Mouse (Mus musculus) ES-Bruce4 (cell line): Measurements from ENCODE around the gene Ube4b. TPM values are rescaled to one million over a fixed set of nuclear protein-coding genes. Genes with fewer than 3 reads are reported as not detected.

Experiments
- H3K27ac ChIP-seq: 2 replicates; pipeline ENCODE4 v1.5.1; 2012; ENCODE audit warnings: low read length, inconsistent platforms; ENCODE audit not compliant: insufficient read depth
- H3K27me3 ChIP-seq: 2 replicates; pipeline ENCODE4 v1.6.1; 2012; ENCODE audit warnings: mild to moderate bottlenecking, low read length, inconsistent platforms; ENCODE audit not compliant: control insufficient read depth, poor library complexity, insufficient read depth, severe bottlenecking
- H3K36me3 ChIP-seq: 2 replicates; pipeline ENCODE4 v1.6.1; 2012; ENCODE audit warnings: inconsistent platforms, mild to moderate bottlenecking, low read length, moderate library complexity; ENCODE audit not compliant: control insufficient read depth, poor library complexity, insufficient read depth, severe bottlenecking
- H3K4me1 ChIP-seq: one replicate; pipeline ENCODE4 v1.8.1; 2011; ENCODE audit warnings: low read length; ENCODE audit not compliant: control insufficient read depth, insufficient read depth
- H3K4me3 ChIP-seq: 2 replicates; pipeline ENCODE4 v1.5.1; 2011; ENCODE audit warnings: low read depth, mild to moderate bottlenecking, low read length
- H3K9ac ChIP-seq: 2 replicates; pipeline ENCODE4 v1.6.1; 2012; ENCODE audit warnings: low read depth, mild to moderate bottlenecking, inconsistent platforms; ENCODE audit not compliant: poor library complexity, severe bottlenecking
- H3K9me3 ChIP-seq: replicated peaks from 2 replicates; pipeline ENCODE4 v1.6.1; 2012; ENCODE audit warnings: mild to moderate bottlenecking, low read length, inconsistent platforms; ENCODE audit not compliant: control insufficient read depth, poor library complexity, insufficient read depth, severe bottlenecking
- CTCF ChIP-seq: IDR thresholded peaks from one replicate; pipeline ENCODE4 v1.8.1; 2011; ENCODE audit warnings: low read depth, low read length
- EP300 ChIP-seq: IDR thresholded peaks from 2 replicates; pipeline ENCODE4 v1.6.1; 2011; ENCODE audit warnings: low read depth, low read length; ENCODE audit not compliant: insufficient read depth
- POLR2A ChIP-seq: IDR thresholded peaks from one replicate; pipeline ENCODE4 v1.8.1; 2011; ENCODE audit warnings: low read length; ENCODE audit not compliant: insufficient read depth
- polyA plus RNA-seq: library from polyadenylated mRNA; stranded (reverse); fragments of >200 nt; gene quantifications from 2 replicates; pipeline ENCODE4 v1.2.4, GENCODE M21; 2011; ENCODE audit warnings: low read depth; ENCODE audit not compliant: missing spikeins, insufficient read depth, insufficient read length

Ube4b gene
- polyA plus RNA-seq, 1 experiment = 193 TPM

- peaks cover 16% of the 10 kb centered on the region for H3K4me1 ChIP-seq
- no peaks in the 10 kb centered on the region for H3K27me3 ChIP-seq
- no peaks in the 10 kb centered on the region for H3K9me3 ChIP-seq
- H3K36me3 ChIP-seq = no peaks in the 10 kb centered on the region
- H3K4me3 ChIP-seq = no peak overlapping the region
- TF ChIP-seq EP300 = no peak
- TF ChIP-seq POLR2A = no peak
- no peak for TF ChIP-seq CTCF
- no peak overlapping the region for H3K27ac ChIP-seq
- H3K9ac ChIP-seq = no peak overlapping the region
Measured at GRCm38 (mm10) chr4:149404640-149405465, 21.7 kb downstream of the Ube4b start.

- Histone ChIP-seq H3K4me3 (no peak overlapping the region), H3K9me3 (no peaks in the 10 kb centered on the region), H3K9ac (no peak overlapping the region), H3K36me3 (peaks cover 4% of the 10 kb centered on the region), H3K27me3 (no peaks in the 10 kb centered on the region), H3K4me1 (peaks cover 14% of the 10 kb centered on the region), H3K27ac (no peak overlapping the region)
- no peak for TF ChIP-seq EP300
- TF ChIP-seq CTCF = no peak
- no peak for TF ChIP-seq POLR2A
Measured at GRCm38 (mm10) chr4:149403037-149403436, 23.5 kb downstream of the Ube4b start.

GRCm38 (mm10) chr4:149401591-149401982 is 25.0 kb downstream of the Ube4b start:
- TF ChIP-seq CTCF (no peak), EP300 (no peak), POLR2A (no peak)
- peaks cover 4% of the 10 kb centered on the region for H3K36me3 ChIP-seq
- H3K9ac ChIP-seq = no peak overlapping the region
- H3K4me1 ChIP-seq = peaks cover 14% of the 10 kb centered on the region
- no peak overlapping the region for H3K4me3 ChIP-seq
- 0 out of 2 replicates have a peak overlapping the region, but pooled peaks have one; percentile 28 for H3K27ac ChIP-seq
- no peaks in the 10 kb centered on the region for H3K27me3 ChIP-seq
- H3K9me3 ChIP-seq = no peaks in the 10 kb centered on the region

GRCm38 (mm10) chr4:149400878-149401590 is 25.5 kb downstream of the Ube4b start:
- peaks cover 11% of the 10 kb centered on the region for H3K4me1 ChIP-seq
- H3K27me3 ChIP-seq = no peaks in the 10 kb centered on the region
- no peak overlapping the region for H3K9ac ChIP-seq
- no peak for TF ChIP-seq CTCF
- no peak for TF ChIP-seq POLR2A
- no peak for TF ChIP-seq EP300
- no peak overlapping the region for H3K4me3 ChIP-seq
- peaks cover 4% of the 10 kb centered on the region for H3K36me3 ChIP-seq
- 0 out of 2 replicates have a peak overlapping the region, but pooled peaks have one; percentile 28 for H3K27ac ChIP-seq
- no peaks in the 10 kb centered on the region for H3K9me3 ChIP-seq

- H3K4me1 ChIP-seq = peaks cover 8% of the 10 kb centered on the region
Measured at GRCm38 (mm10) chr4:149399331-149399910, 27.1 kb downstream of the Ube4b start.

More at GRCm38 (mm10) chr4:149399331-149399910, 27.1 kb downstream of the Ube4b start:
- Histone ChIP-seq H3K36me3 (peaks cover 4% of the 10 kb centered on the region), H3K9me3 (no peaks in the 10 kb centered on the region), H3K27me3 (no peaks in the 10 kb centered on the region), H3K4me3 (no peak overlapping the region), H3K27ac (no peak overlapping the region), H3K9ac (no peak overlapping the region)
- no peak for TF ChIP-seq EP300
- no peak for TF ChIP-seq POLR2A
- TF ChIP-seq CTCF = no peak
